Mouse (Mus musculus) C2C12 (cell line): ENCODE measurements around the gene Stk33. TPM values are rescaled to one million over a fixed set of nuclear protein-coding genes. Genes with fewer than 3 reads are reported as not detected.

ENCODE experiments used
- H3K27me3 ChIP-seq: one replicate; pipeline ENCODE4 v1.6.1; 2011; ENCODE audit not compliant: control insufficient read depth, insufficient read depth, insufficient read length
- H3K36me3 ChIP-seq: one replicate; pipeline ENCODE4 v1.6.1; 2011; ENCODE audit not compliant: control insufficient read depth, insufficient read depth
- H3K4me3 ChIP-seq: one replicate; pipeline ENCODE4 v1.5.1; 2011; ENCODE audit warnings: mild to moderate bottlenecking, control low read depth; ENCODE audit not compliant: poor library complexity, insufficient read depth, severe bottlenecking
- H3K79me2 ChIP-seq: one replicate; pipeline ENCODE4 v1.6.1; 2011; ENCODE audit not compliant: control insufficient read depth, insufficient read depth
- H3K79me3 ChIP-seq: one replicate; pipeline ENCODE4 v1.6.1; 2011; ENCODE audit warnings: low read depth, control low read depth
- H3ac ChIP-seq: one replicate; pipeline ENCODE3; 2011; ENCODE audit warnings: low read depth; ENCODE audit not compliant: control insufficient read depth, insufficient read length
- CEBPB ChIP-seq: IDR thresholded peaks from one replicate; pipeline ENCODE4 v1.6.1; 2011; ENCODE audit warnings: low read depth, mild to moderate bottlenecking, control low read depth, moderate library complexity
- CTCF ChIP-seq: IDR thresholded peaks from one replicate; pipeline ENCODE4 v1.5.1; 2011; ENCODE audit not compliant: control insufficient read depth, insufficient read depth, insufficient read length
- FOSL1 ChIP-seq: IDR thresholded peaks from one replicate; pipeline ENCODE4 v1.8.0; 2011; ENCODE audit warnings: mild to moderate bottlenecking, low read length; ENCODE audit not compliant: poor library complexity, insufficient read depth, severe bottlenecking
- MAX ChIP-seq: IDR thresholded peaks from one replicate; pipeline ENCODE4 v1.6.1; 2011; ENCODE audit warnings: mild to moderate bottlenecking, control low read depth
- MYOD1 ChIP-seq: IDR thresholded peaks from one replicate; pipeline ENCODE4 v1.6.1; 2011; ENCODE audit warnings: low read depth; ENCODE audit not compliant: control insufficient read depth, insufficient read length
- MYOG ChIP-seq: IDR thresholded peaks from one replicate; pipeline ENCODE4 v1.6.1; 2011; ENCODE audit not compliant: control insufficient read depth, insufficient read length; ENCODE audit errors: extremely low read depth
- USF1 ChIP-seq: IDR thresholded peaks from one replicate; pipeline ENCODE4 v1.6.1; 2011; ENCODE audit warnings: low read depth, mild to moderate bottlenecking, control low read depth, moderate library complexity
- polyA plus RNA-seq: library from polyadenylated mRNA; unstranded; fragments of >200 nt; fragmentation: generic; extraction: Trizol; gene quantifications from one replicate; pipeline ENCODE4 v1.2.1, GENCODE M21; 2012; ENCODE audit warnings: missing spikeins

Gene Stk33
- polyA plus RNA-seq, 1 experiment = 0.02 TPM

- TF ChIP-seq MYOD1 (no peak), FOSL1 (no peak), CTCF (peak; percentile 34), MAX (no peak)
- H3K79me2 ChIP-seq = no peaks in the 10 kb centered on the region
- no peaks in the 10 kb centered on the region for H3K36me3 ChIP-seq
- no peaks in the 10 kb centered on the region for H3K79me3 ChIP-seq
- no peaks in the 10 kb centered on the region for H3K27me3 ChIP-seq
- H3ac ChIP-seq = no peak overlapping the region
- no peak overlapping the region for H3K4me3 ChIP-seq
These were observed 6.1 kb upstream of the Stk33 start for GRCm38 (mm10) chr7:109445012-109445411.

GRCm38 (mm10) chr7:109442739-109443138, 3.9 kb upstream of the Stk33 start:
- H3K79me2 ChIP-seq = no peaks in the 10 kb centered on the region
- no peak overlapping the region for H3K4me3 ChIP-seq
- no peak overlapping the region for H3ac ChIP-seq
- no peaks in the 10 kb centered on the region for H3K36me3 ChIP-seq
- H3K27me3 ChIP-seq = no peaks in the 10 kb centered on the region
- no peaks in the 10 kb centered on the region for H3K79me3 ChIP-seq
- TF ChIP-seq MYOD1 = no peak
- TF ChIP-seq MAX = no peak
- no peak for TF ChIP-seq FOSL1
- no peak for TF ChIP-seq CEBPB
- no peak for TF ChIP-seq USF1

- Histone ChIP-seq H3K79me3 (no peaks in the 10 kb centered on the region), H3ac (no peak overlapping the region), H3K79me2 (no peaks in the 10 kb centered on the region), H3K27me3 (no peaks in the 10 kb centered on the region), H3K4me3 (no peak overlapping the region), H3K36me3 (no peaks in the 10 kb centered on the region)
- TF ChIP-seq MYOD1 = no peak
- no peak for TF ChIP-seq MAX
- TF ChIP-seq MYOG = no peak
- no peak for TF ChIP-seq FOSL1
- no peak for TF ChIP-seq CTCF
- TF ChIP-seq CEBPB = no peak
- TF ChIP-seq USF1 = no peak
These were observed 1.9 kb upstream of the Stk33 start for GRCm38 (mm10) chr7:109440697-109441269.

GRCm38 (mm10) chr7:109424422-109425159, 14.3 kb downstream of the Stk33 start:
- H3K36me3 ChIP-seq = no peaks in the 10 kb centered on the region
- H3K79me2 ChIP-seq = no peaks in the 10 kb centered on the region
- no peaks in the 10 kb centered on the region for H3K79me3 ChIP-seq
- no peak overlapping the region for H3K4me3 ChIP-seq
- no peak overlapping the region for H3ac ChIP-seq
- H3K27me3 ChIP-seq = peaks cover 5% of the 10 kb centered on the region
- TF ChIP-seq MAX = no peak
- no peak for TF ChIP-seq CEBPB
- TF ChIP-seq USF1 = no peak
- TF ChIP-seq CTCF = no peak
- TF ChIP-seq MYOG = no peak
- no peak for TF ChIP-seq FOSL1
- no peak for TF ChIP-seq MYOD1

- no peaks in the 10 kb centered on the region for H3K36me3 ChIP-seq
- no peaks in the 10 kb centered on the region for H3K79me2 ChIP-seq
- no peaks in the 10 kb centered on the region for H3K79me3 ChIP-seq
- peaks cover 5% of the 10 kb centered on the region for H3K27me3 ChIP-seq
- no peak overlapping the region for H3ac ChIP-seq
- no peak overlapping the region for H3K4me3 ChIP-seq
- TF ChIP-seq MYOG (no peak), MYOD1 (no peak), CEBPB (no peak), FOSL1 (no peak), CTCF (no peak), MAX (no peak), USF1 (no peak)
These were observed 16.1 kb downstream of the Stk33 start for GRCm38 (mm10) chr7:109422803-109423202.

GRCm38 (mm10) chr7:109405491-109405890, 33.4 kb downstream of the Stk33 start:
- no peak for TF ChIP-seq FOSL1
- TF ChIP-seq CEBPB = no peak
- no peaks in the 10 kb centered on the region for H3K79me2 ChIP-seq

More at GRCm38 (mm10) chr7:109405491-109405890, 33.4 kb downstream of the Stk33 start:
- no peaks in the 10 kb centered on the region for H3K36me3 ChIP-seq
- no peaks in the 10 kb centered on the region for H3K27me3 ChIP-seq
- no peak overlapping the region for H3K4me3 ChIP-seq
- H3ac ChIP-seq = no peak overlapping the region
- no peaks in the 10 kb centered on the region for H3K79me3 ChIP-seq
